Mouse (Mus musculus) ES-Bruce4 (cell line): ENCODE measurements around the gene Nup188. TPM values are rescaled to one million over a fixed set of nuclear protein-coding genes. Genes with fewer than 3 reads are reported as not detected.

Experiments
- H3K27ac ChIP-seq: 2 replicates; pipeline ENCODE4 v1.5.1; 2012; ENCODE audit warnings: low read length, inconsistent platforms; ENCODE audit not compliant: insufficient read depth
- H3K27me3 ChIP-seq: 2 replicates; pipeline ENCODE4 v1.6.1; 2012; ENCODE audit warnings: mild to moderate bottlenecking, low read length, inconsistent platforms; ENCODE audit not compliant: control insufficient read depth, poor library complexity, insufficient read depth, severe bottlenecking
- H3K36me3 ChIP-seq: 2 replicates; pipeline ENCODE4 v1.6.1; 2012; ENCODE audit warnings: inconsistent platforms, mild to moderate bottlenecking, low read length, moderate library complexity; ENCODE audit not compliant: control insufficient read depth, poor library complexity, insufficient read depth, severe bottlenecking
- H3K4me1 ChIP-seq: one replicate; pipeline ENCODE4 v1.8.1; 2011; ENCODE audit warnings: low read length; ENCODE audit not compliant: control insufficient read depth, insufficient read depth
- H3K4me3 ChIP-seq: 2 replicates; pipeline ENCODE4 v1.5.1; 2011; ENCODE audit warnings: low read depth, mild to moderate bottlenecking, low read length
- H3K9ac ChIP-seq: 2 replicates; pipeline ENCODE4 v1.6.1; 2012; ENCODE audit warnings: low read depth, mild to moderate bottlenecking, inconsistent platforms; ENCODE audit not compliant: poor library complexity, severe bottlenecking
- H3K9me3 ChIP-seq: replicated peaks from 2 replicates; pipeline ENCODE4 v1.6.1; 2012; ENCODE audit warnings: mild to moderate bottlenecking, low read length, inconsistent platforms; ENCODE audit not compliant: control insufficient read depth, poor library complexity, insufficient read depth, severe bottlenecking
- CTCF ChIP-seq: IDR thresholded peaks from one replicate; pipeline ENCODE4 v1.8.1; 2011; ENCODE audit warnings: low read depth, low read length
- EP300 ChIP-seq: IDR thresholded peaks from 2 replicates; pipeline ENCODE4 v1.6.1; 2011; ENCODE audit warnings: low read depth, low read length; ENCODE audit not compliant: insufficient read depth
- POLR2A ChIP-seq: IDR thresholded peaks from one replicate; pipeline ENCODE4 v1.8.1; 2011; ENCODE audit warnings: low read length; ENCODE audit not compliant: insufficient read depth
- polyA plus RNA-seq: library from polyadenylated mRNA; stranded (reverse); fragments of >200 nt; gene quantifications from 2 replicates; pipeline ENCODE4 v1.2.4, GENCODE M21; 2011; ENCODE audit warnings: low read depth; ENCODE audit not compliant: missing spikeins, insufficient read depth, insufficient read length

Nup188 gene
- polyA plus RNA-seq, 1 experiment: 138 TPM

- H3K4me1 ChIP-seq: no peaks in the 10 kb centered on the region
- no peaks in the 10 kb centered on the region for H3K9me3 ChIP-seq
- TF ChIP-seq EP300: no peak
- TF ChIP-seq CTCF: no peak
- no peak for TF ChIP-seq POLR2A
- H3K27ac ChIP-seq: no peak overlapping the region
- H3K9ac ChIP-seq: no peak overlapping the region
- H3K27me3 ChIP-seq: no peaks in the 10 kb centered on the region
- no peak overlapping the region for H3K4me3 ChIP-seq
- H3K36me3 ChIP-seq: peaks cover 78% of the 10 kb centered on the region
Observed at GRCm38 (mm10) chr2:30316955-30317354, 30.8 kb downstream of the Nup188 start.

GRCm38 (mm10) chr2:30319260-30319659 lies 33.1 kb downstream of the Nup188 start:
- Histone ChIP-seq H3K9me3 (no peaks in the 10 kb centered on the region), H3K4me1 (no peaks in the 10 kb centered on the region), H3K4me3 (no peak overlapping the region), H3K9ac (no peak overlapping the region), H3K27me3 (no peaks in the 10 kb centered on the region), H3K36me3 (peaks cover 77% of the 10 kb centered on the region), H3K27ac (no peak overlapping the region)
- TF ChIP-seq EP300 (no peak), CTCF (no peak), POLR2A (no peak)

GRCm38 (mm10) chr2:30323111-30323510 lies 36.9 kb downstream of the Nup188 start:
- Histone ChIP-seq H3K4me3 (no peak overlapping the region), H3K27ac (no peak overlapping the region), H3K9me3 (no peaks in the 10 kb centered on the region), H3K27me3 (no peaks in the 10 kb centered on the region), H3K9ac (no peak overlapping the region), H3K4me1 (no peaks in the 10 kb centered on the region), H3K36me3 (peaks cover 78% of the 10 kb centered on the region)
- TF ChIP-seq POLR2A: no peak
- TF ChIP-seq CTCF: no peak
- TF ChIP-seq EP300: no peak

DNA sequence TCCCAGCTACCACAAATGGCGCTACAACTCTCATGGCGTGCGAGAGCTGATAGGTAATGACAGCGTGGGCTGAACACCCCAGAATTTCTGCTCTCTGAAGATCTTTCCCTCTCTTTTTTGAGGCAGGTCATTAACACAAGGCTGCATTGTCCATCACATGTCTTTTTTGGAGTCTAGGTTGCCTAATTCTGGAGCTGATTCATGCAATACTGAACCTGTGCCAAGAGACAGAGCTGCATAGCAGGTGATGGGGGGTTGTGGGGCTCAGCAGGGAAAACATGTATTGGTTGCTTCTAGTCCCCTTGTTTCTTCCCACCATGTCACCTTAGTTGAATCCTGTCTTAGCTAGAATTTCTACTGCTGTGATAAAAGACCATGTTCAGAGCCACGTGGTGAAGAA lies 39.1 kb downstream of the Nup188 start:
- Histone ChIP-seq H3K27ac (no peak overlapping the region), H3K4me1 (no peaks in the 10 kb centered on the region), H3K9me3 (no peaks in the 10 kb centered on the region), H3K27me3 (no peaks in the 10 kb centered on the region), H3K4me3 (no peak overlapping the region), H3K9ac (no peak overlapping the region), H3K36me3 (peaks cover 79% of the 10 kb centered on the region)
- no peak for TF ChIP-seq EP300
- no peak for TF ChIP-seq POLR2A
- TF ChIP-seq CTCF: no peak

GRCm38 (mm10) chr2:30327276-30327675 lies 41.1 kb downstream of the Nup188 start:
- H3K9me3 ChIP-seq: no peaks in the 10 kb centered on the region
- H3K27ac ChIP-seq: no peak overlapping the region
- TF ChIP-seq EP300 (no peak), CTCF (no peak), POLR2A (no peak)
- H3K4me3 ChIP-seq: no peak overlapping the region
- no peak overlapping the region for H3K9ac ChIP-seq
- H3K27me3 ChIP-seq: no peaks in the 10 kb centered on the region
- H3K36me3 ChIP-seq: peaks cover 70% of the 10 kb centered on the region
- H3K4me1 ChIP-seq: no peaks in the 10 kb centered on the region

- H3K27ac ChIP-seq: no peak overlapping the region
- H3K9me3 ChIP-seq: no peaks in the 10 kb centered on the region
- no peaks in the 10 kb centered on the region for H3K4me1 ChIP-seq
- H3K27me3 ChIP-seq: no peaks in the 10 kb centered on the region
- no peak overlapping the region for H3K4me3 ChIP-seq
- TF ChIP-seq CTCF (no peak), POLR2A (no peak), EP300 (no peak)
- no peak overlapping the region for H3K9ac ChIP-seq
- H3K36me3 ChIP-seq: peaks cover 65% of the 10 kb centered on the region
Observed at GRCm38 (mm10) chr2:30328791-30329190, 42.6 kb downstream of the Nup188 start.
